Mouse (Mus musculus): ENCODE results near the gene Dchs1. TPM values are rescaled to one million over a fixed set of nuclear protein-coding genes. Genes with fewer than 3 reads are reported as not detected.

Gene Dchs1
- polyA plus RNA-seq (2015; fragmentation: Illumina TruSeq; extraction: RNeasy Lipid Tissue Mini Kit (QIAGEN cat#74804); ENCODE audit: low read depth, low replicate concordance) = 3.7 TPM

GRCm38 (mm10) chr7:105787285-105788140 is at the start of gene Dchs1:
Gene Dchs1 (minus strand): TSS chr7:105787654.

DNA sequence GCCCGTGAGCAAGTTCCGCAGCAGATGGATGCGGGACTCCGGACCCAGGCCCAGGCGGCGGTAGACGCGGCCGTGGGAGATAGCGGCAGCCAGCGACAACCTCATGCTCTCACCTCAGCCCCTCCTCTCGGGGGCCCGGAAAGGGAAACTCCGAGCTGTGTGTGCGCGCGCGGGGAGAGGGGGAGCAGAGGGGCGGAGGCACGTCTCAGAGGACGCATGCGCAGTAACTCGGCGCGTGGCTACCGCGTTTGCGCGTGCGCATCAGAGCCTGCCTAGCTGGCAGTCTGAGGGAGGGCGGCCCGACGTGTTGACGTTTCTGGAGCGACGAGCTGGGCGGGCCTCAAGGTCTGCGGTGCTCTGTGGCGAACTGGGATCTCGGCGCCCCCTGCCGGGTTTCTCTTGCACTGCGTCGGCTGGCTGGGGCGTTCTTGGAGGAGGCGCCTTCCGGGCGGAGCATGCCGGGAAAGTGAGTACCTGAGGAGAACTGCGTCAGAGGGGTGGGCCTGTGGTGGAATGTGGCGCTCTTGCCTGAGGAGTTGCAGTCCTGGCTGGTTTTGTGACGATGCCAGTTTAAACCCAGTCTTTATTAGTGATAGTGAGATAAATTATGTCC is 23.5 kb upstream of the Dchs1 start, which contains the start of gene Mrpl17:
TSS of gene Mrpl17 (minus strand) at position 223 of the 613 bp plus-strand sequence.

GRCm38 (mm10) chr7:105751491-105752433 is 35.7 kb downstream of the Dchs1 start, which contains the start of gene Tpp1:
Gene Tpp1 (minus strand): TSS chr7:105752235.

GRCm38 (mm10) chr7:105743926-105744590 is 43.4 kb downstream of the Dchs1 start, which contains the start of gene Taf10:
Gene Taf10 (minus strand): TSS chr7:105744361.

DNA sequence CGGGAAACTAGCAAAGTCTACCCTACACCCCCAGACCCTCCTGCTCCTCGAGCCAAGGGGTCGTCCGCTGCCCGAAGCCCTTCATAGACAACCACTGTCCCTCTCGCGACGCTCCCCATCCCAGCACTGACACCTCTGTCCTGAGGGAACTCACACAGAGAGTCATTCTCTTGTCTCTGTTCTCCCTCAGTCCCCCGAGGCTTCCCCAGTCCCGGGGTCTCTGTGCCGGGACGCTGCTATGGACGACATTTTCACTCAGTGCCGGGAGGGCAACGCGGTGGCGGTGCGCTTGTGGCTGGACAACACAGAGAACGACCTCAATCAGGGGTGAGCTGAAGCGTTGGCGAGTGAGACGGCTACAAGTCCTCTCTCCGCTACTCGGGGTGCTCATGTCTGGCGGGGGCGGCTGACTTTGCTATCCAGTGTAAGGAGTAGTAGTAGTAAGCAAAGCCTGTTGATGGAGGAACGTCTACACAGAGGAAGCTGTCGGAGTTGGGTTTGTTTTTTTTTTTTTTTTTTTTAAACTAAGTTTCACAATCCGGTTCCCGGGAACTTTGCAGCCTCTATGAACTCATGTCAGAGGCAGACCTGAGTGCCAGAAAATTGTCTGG is 50.4 kb downstream of the Dchs1 start, which contains the start of gene Rrp8:
TSS of gene Rrp8 (minus strand) at position 475 of the 611 bp plus-strand sequence.

DNA sequence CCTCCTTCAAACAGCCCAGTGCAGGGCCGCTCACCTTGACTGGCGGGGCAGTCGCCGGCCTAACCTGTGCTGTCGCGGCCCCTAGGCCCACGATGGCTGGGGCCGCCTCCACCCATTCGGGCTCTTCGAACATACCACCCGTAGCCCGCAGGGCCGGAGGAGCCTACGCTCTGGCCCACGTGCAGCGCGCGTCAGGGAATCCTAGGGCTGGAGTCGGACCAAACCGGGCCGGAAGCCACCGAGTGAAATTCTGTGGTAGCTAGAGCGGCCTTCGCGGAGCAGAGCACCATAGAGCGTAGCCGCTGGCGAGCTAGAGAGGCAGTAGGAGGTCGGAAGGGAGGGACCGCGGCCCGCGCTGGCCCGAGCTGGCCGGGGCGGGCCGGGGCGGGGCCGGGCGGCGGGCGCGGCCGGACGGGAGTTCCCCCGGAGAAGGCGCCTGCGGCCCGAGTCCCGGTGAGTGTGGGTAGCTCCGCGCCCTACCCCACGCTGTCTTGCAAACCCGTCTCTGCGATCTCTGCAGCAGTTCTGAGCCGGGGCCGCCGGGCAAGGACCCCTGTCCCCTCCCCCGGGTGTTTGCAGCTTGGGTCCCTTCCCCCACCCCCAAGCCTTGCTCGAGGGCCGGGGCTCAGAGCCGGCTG is 51.1 kb downstream of the Dchs1 start, which contains the start of gene Ilk:
TSS of gene Ilk (plus strand) at position 329 of the 638 bp plus-strand sequence.

Other genes with a start within 250 kb of the Dchs1 start
- gene Smpd1, start 233.3 kb downstream of the Dchs1 start, polyA plus RNA-seq (2015; fragmentation: Illumina TruSeq; extraction: RNeasy Lipid Tissue Mini Kit (QIAGEN cat#74804); ENCODE audit: low read depth, low replicate concordance) = 102 TPM
- 448 TPM for gene Apbb1, start 206.0 kb downstream of the Dchs1 start, polyA plus RNA-seq (2015; fragmentation: Illumina TruSeq; extraction: RNeasy Lipid Tissue Mini Kit (QIAGEN cat#74804); ENCODE audit: low read depth, low replicate concordance)
- gene Hpx, start 187.5 kb downstream of the Dchs1 start, polyA plus RNA-seq (2015; fragmentation: Illumina TruSeq; extraction: RNeasy Lipid Tissue Mini Kit (QIAGEN cat#74804); ENCODE audit: low read depth, low replicate concordance) = 1.3 TPM
- gene Trim3, start 154.1 kb downstream of the Dchs1 start, polyA plus RNA-seq (2015; fragmentation: Illumina TruSeq; extraction: RNeasy Lipid Tissue Mini Kit (QIAGEN cat#74804); ENCODE audit: low read depth, low replicate concordance) = 125 TPM
- gene Timm10b, start 147.6 kb downstream of the Dchs1 start, polyA plus RNA-seq (2015; fragmentation: Illumina TruSeq; extraction: RNeasy Lipid Tissue Mini Kit (QIAGEN cat#74804); ENCODE audit: low read depth, low replicate concordance) = 103 TPM
- gene Arfip2, start 147.2 kb downstream of the Dchs1 start, polyA plus RNA-seq (2015; fragmentation: Illumina TruSeq; extraction: RNeasy Lipid Tissue Mini Kit (QIAGEN cat#74804); ENCODE audit: low read depth, low replicate concordance) = 102 TPM
- 9.4 TPM for gene Gm45799, start 147.1 kb downstream of the Dchs1 start, polyA plus RNA-seq (2015; fragmentation: Illumina TruSeq; extraction: RNeasy Lipid Tissue Mini Kit (QIAGEN cat#74804); ENCODE audit: low read depth, low replicate concordance)
- gene Dnhd1, start 136.8 kb downstream of the Dchs1 start, polyA plus RNA-seq (2015; fragmentation: Illumina TruSeq; extraction: RNeasy Lipid Tissue Mini Kit (QIAGEN cat#74804); ENCODE audit: low read depth, low replicate concordance) = 2.7 TPM
- 125 TPM for gene Ilk, start 51.1 kb downstream of the Dchs1 start, polyA plus RNA-seq (2015; fragmentation: Illumina TruSeq; extraction: RNeasy Lipid Tissue Mini Kit (QIAGEN cat#74804); ENCODE audit: low read depth, low replicate concordance)
- 11.0 TPM for gene Rrp8, start 50.3 kb downstream of the Dchs1 start, polyA plus RNA-seq (2015; fragmentation: Illumina TruSeq; extraction: RNeasy Lipid Tissue Mini Kit (QIAGEN cat#74804); ENCODE audit: low read depth, low replicate concordance)
- gene Taf10, start 43.3 kb downstream of the Dchs1 start, polyA plus RNA-seq (2015; fragmentation: Illumina TruSeq; extraction: RNeasy Lipid Tissue Mini Kit (QIAGEN cat#74804); ENCODE audit: low read depth, low replicate concordance) = 115 TPM
- 68.0 TPM for gene Tpp1, start 35.4 kb downstream of the Dchs1 start, polyA plus RNA-seq (2015; fragmentation: Illumina TruSeq; extraction: RNeasy Lipid Tissue Mini Kit (QIAGEN cat#74804); ENCODE audit: low read depth, low replicate concordance)
- 126 TPM for gene Mrpl17, start 23.4 kb upstream of the Dchs1 start, polyA plus RNA-seq (2015; fragmentation: Illumina TruSeq; extraction: RNeasy Lipid Tissue Mini Kit (QIAGEN cat#74804); ENCODE audit: low read depth, low replicate concordance)
- gene Gm4070, start 166.3 kb upstream of the Dchs1 start, polyA plus RNA-seq (2015; fragmentation: Illumina TruSeq; extraction: RNeasy Lipid Tissue Mini Kit (QIAGEN cat#74804); ENCODE audit: low read depth, low replicate concordance) = 2.2 TPM

All from brain, adult 10 weeks (tissue).